Mouse (Mus musculus) lung, adult 2 months (tissue): ENCODE results near the gene Selenok. TPM values are rescaled to one million over a fixed set of nuclear protein-coding genes. Genes with fewer than 3 reads are reported as not detected.

Experiments used
- DNase-seq: peaks from one replicate; pipeline ENCODE4 v3.0.0; 2022
- H3K4me1 ChIP-seq: fragments of 200-500 bp; 2 replicates; pipeline ENCODE4 v1.6.1; 2011; ENCODE audit warnings: low read length; ENCODE audit not compliant: control insufficient read depth, insufficient read depth
- H3K4me3 ChIP-seq: fragments of 200-500 bp; replicated peaks from 2 replicates; pipeline ENCODE3; 2011; ENCODE audit warnings: low read depth, mild to moderate bottlenecking, control low read depth, low read length; ENCODE audit errors: extremely low read depth
- CTCF ChIP-seq: fragments of 200-500 bp; IDR thresholded peaks from 2 replicates; pipeline ENCODE4 v1.5.1; 2011; ENCODE audit warnings: mild to moderate bottlenecking, low read length, control low read depth; ENCODE audit not compliant: insufficient read depth
- POLR2A ChIP-seq: fragments of 200-500 bp; IDR thresholded peaks from 2 replicates; pipeline ENCODE4 v1.6.1; 2011; ENCODE audit warnings: low read depth, mild to moderate bottlenecking, control low read depth, low read length, borderline replicate concordance; ENCODE audit errors: extremely low read depth
- WGBS: fragments of 180-500 bp; shearing (Covaris S2); methylation state at CpG from one replicate; pipeline ENCODE4 v1.1.7; 2018; 5-methylcytosine and 5-hydroxymethylcytosine counted together
- polyA plus RNA-seq: library from polyadenylated mRNA; depleted of rRNA; stranded (reverse); fragments of >200 nt; gene quantifications from 2 replicates; pipeline ENCODE4 v1.2.3, GENCODE M21; 2012; rRNA removed

The Selenok gene
- polyA plus RNA-seq, 1 experiment = 49.5 TPM

DNA sequence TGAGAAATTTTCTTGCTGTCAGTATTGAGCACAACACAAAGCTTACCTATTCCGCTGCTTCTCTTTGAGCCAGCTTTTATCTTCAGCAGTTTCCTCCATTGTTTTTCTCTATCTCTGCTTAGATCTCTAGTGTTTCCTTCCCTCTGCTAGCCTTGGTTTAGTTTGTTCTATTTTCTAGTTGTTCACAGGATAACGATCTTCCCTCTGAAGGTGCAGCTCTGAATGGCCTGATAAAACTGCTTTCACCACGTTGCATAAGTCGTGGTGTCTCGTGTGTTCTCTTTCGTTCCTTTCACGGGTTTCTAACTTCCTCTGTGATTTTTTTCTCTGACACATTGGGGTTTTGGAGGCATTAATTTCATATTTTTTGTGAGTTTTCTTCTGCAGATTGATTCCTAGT is 56.3 kb downstream of the Selenok start:
- H3K4me1 ChIP-seq = no peaks in the 10 kb centered on the region
- WGBS = 26% methylated on average over 7 of the region's 7 CpGs
- TF ChIP-seq CTCF (no peak), POLR2A (no peak)
- no peak overlapping the region for H3K4me3 ChIP-seq
- DNase-seq = no peak

Other genes starting within 250 kb of the Selenok start
- gene Cacna2d3, start 246.4 kb upstream of the Selenok start, polyA plus RNA-seq = 0.29 and 0.38 TPM in 2 replicates
- gene Actr8, start 10.0 kb downstream of the Selenok start, polyA plus RNA-seq = 21.0 and 24.6 TPM in 2 replicates
- gene Il17rb, start 40.6 kb downstream of the Selenok start, polyA plus RNA-seq = 0.64 and 0.88 TPM in 2 replicates
- 2.1 and 2.2 TPM in 2 replicates for gene Chdh, start 40.7 kb downstream of the Selenok start, polyA plus RNA-seq